Mouse (Mus musculus): Measurements from ENCODE around the gene Adra2b.

Gene Adra2b

GRCm38 (mm10) chr2:127338833-127339232 lies 24.2 kb upstream of the Adra2b start:
- DNase-seq (ENCODE audit: low spot score in 2 of 2) = peak; percentile 39 to 69

DNA sequence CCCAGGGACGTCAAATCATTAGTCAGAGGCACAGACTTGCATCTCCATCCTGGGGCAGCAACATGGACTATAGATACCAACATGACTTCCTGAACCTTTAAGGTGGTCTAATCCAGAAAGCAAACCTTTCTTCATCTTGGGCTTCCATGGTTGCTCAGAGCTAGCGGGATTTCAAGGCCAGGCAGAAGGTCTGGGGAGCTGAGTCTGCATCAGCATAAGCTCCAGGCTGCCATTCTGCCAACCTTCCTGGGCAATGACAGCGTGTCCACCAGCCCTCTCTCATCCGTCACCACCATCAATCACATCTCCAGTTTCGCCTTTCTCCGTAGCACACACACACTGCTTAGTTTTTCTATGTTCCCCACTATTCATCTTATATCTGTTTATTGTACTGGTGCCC lies 23.7 kb upstream of the Adra2b start:
- peak in 1 of 2 experiments; percentile 58 for DNase-seq (ENCODE audit: low spot score in 2 of 2)

DNA sequence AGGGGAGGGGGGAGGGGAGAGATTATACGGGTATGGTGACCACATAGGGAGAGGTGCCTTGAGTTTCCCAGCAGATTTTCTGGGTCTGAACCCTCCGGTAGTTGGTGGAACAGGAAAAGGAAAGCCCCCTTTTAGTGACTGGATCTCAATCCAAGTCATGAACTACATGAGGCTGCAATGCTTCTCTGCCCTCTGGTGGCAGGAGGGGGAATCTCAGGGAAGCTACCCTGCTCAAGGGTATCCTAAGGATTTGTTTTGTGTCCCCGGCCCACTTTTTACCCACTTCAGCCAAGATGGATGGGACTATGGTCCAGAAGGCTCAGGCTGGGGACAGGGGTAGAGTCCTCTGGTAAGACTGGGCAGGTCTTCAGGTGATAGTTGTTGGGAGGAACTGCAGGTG lies 21.8 kb upstream of the Adra2b start:
- DNase-seq (ENCODE audit: low spot score in 2 of 2) = peak; percentile 67 to 85

DNA sequence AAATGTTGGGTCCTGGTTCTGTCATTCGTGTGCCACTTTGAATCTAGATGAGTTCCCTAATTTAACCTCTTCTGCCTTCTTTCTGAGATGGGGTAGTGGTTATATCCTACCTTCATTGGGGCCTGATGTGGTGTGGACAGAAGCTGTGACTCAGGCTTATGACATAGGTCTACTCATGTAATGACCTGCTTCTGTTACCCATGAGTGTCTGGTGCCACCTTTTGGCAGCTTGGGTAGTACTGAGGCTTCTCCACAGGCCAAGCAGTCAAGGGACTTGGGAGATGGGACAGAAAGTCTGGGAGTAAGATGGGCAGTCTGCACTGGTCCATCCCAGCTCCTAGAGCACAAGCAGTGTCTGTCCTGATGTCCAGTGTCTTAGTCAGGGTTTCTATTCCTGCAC lies 16.7 kb upstream of the Adra2b start:
- no peak for DNase-seq (ENCODE audit: low spot score in 2 of 2)

- no peak for DNase-seq (ENCODE audit: low spot score in 2 of 2)
Measured at GRCm38 (mm10) chr2:127347147-127347985, 15.6 kb upstream of the Adra2b start.

GRCm38 (mm10) chr2:127353881-127354280 lies 9.1 kb upstream of the Adra2b start:
- DNase-seq (ENCODE audit: low spot score in 2 of 2) = no peak

DNA sequence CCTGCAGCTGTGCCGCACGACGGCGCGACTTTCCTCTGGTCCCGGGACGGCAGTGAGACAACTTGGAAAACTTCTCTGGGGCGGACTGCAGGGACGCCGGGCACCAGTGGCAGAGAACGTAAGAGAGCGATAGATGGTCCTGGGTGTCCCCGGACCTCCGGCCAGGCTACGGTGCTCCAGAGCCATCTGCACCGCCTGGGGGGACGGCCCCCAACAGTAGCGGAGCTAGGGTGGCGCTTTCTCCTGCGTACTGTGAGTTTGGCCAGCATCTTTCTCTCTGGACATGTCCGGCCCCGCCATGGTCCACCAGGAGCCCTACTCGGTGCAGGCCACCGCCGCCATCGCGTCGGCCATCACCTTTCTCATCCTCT lies 259 bp downstream of the Adra2b start:
- no peak for DNase-seq (ENCODE audit: low spot score in 2 of 2)

GRCm38 (mm10) chr2:127363696-127364095 lies 688 bp downstream of the Adra2b start:
- DNase-seq (ENCODE audit: low spot score in 2 of 2) = no peak

GRCm38 (mm10) chr2:127364452-127364851 lies 1.4 kb downstream of the Adra2b start:
- no peak for DNase-seq (ENCODE audit: low spot score in 2 of 2)

DNA sequence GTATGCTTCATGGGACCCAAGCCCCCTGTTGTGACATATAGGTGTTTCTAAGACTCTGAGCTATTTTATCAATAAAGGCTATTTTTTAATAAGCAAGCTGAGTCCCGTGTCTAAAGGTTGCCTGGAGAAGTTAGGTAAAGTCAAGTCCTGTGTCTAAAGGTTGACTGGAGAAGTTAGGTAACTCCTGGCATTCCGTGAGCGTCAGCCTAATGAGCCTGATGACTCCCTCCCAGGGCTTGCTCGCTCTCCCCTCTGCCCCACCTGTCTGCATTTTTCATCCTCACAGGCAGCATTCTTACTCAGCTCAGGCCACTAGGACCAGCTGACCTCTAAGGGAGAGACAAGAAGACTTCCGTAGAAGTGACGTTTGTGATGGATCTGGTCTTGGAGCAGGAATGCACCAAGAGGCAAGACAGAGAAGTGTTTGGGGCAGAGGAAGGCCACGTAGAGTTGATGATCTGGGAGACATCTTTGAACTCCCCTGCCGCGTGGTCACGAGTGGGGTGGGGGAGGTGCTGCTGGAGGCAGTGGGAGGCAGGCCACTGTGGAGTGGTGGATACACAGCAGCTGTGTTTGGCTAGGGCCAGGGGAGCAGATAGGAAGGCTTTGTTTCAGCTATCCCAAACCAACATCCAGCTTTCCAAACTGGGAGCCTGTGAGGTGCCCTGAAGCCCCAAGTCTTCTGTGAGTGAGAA lies 4.3 kb downstream of the Adra2b start:
- DNase-seq (ENCODE audit: low spot score in 2 of 2) = no peak

DNA sequence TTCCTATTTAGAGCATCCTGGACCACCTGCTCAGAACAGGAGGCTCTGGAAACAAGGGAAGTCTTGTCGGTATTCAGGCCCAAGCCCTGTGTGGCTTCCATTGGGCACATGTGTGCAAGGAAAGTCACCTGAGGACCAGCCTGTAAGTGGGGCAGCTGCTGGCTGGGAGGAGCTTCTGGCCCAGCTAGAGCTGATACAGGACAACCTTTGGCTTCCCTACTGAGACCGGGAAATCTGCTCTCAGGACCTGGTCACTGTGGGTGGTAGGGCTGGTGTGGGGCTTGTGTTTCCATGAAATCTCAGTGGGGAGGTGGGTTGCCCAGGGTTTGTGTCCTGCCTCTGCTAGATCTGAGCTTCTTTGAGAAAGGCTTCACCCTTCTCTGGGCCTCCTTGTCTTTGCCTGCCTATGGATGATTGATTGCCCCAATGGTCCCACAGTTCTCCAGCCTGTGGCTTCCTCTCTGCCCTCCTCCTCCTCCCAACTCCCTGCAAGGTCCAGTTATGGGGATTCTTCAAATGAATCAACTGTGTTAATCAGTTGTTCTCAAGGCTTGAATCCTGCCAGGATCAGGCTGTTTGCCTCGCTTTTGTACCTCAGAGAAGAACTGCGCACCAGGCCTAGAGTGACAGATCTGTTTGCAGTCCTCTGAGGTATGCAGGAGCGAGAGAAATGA lies 6.8 kb downstream of the Adra2b start:
- DNase-seq (ENCODE audit: low spot score in 2 of 2) = no peak

- DNase-seq (ENCODE audit: low spot score in 2 of 2) = peak; percentile 60 to 71
Measured at GRCm38 (mm10) chr2:127370561-127371483, 7.8 kb downstream of the Adra2b start.

DNA sequence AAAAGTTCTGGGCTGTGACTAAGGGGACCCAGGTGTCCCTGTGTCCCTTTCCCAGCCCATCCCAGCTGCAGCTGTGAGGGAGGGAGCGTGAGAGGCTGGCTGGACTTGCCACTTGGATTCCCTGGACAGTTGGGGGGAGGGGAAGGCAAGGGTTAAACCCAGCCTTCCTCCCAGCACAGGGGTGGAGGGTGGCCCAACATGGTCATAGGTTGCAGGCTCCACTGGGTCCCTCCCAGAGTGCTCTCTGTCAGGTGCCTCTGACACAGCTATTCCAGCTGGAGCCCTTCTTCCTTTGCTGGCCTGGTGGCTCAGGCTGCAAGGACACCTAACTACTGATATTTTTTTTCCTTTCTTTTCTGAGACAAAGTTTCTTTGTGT lies 8.5 kb downstream of the Adra2b start:
- peak in 1 of 2 experiments; percentile 34 for DNase-seq (ENCODE audit: low spot score in 2 of 2)

GRCm38 (mm10) chr2:127372082-127372481 lies 9.1 kb downstream of the Adra2b start:
- no peak for DNase-seq (ENCODE audit: low spot score in 2 of 2)

- no peak for DNase-seq (ENCODE audit: low spot score in 2 of 2)
Measured at GRCm38 (mm10) chr2:127374131-127374530, 11.1 kb downstream of the Adra2b start.

DNA sequence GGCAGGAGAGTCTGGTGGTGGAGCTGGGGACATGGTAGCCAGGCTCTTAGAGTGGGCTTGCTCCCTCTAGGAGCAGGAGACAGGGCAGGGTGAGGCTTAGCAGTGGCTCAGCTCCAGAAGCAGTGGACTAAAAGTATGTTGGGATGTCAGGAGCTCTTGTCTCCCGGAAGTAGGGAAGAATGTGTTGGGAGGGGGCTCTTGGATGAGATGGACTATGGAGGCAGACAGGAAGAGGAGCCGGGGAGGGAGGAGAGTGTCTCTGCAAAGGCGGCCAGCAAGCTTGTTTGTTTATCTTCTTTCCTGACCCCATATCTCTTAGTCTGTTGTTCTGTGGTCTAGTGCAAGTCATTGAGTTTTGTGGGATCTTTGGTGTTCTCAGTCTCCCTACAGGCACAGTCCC lies 12.1 kb downstream of the Adra2b start:
- no peak for DNase-seq (ENCODE audit: low spot score in 2 of 2)

DNA sequence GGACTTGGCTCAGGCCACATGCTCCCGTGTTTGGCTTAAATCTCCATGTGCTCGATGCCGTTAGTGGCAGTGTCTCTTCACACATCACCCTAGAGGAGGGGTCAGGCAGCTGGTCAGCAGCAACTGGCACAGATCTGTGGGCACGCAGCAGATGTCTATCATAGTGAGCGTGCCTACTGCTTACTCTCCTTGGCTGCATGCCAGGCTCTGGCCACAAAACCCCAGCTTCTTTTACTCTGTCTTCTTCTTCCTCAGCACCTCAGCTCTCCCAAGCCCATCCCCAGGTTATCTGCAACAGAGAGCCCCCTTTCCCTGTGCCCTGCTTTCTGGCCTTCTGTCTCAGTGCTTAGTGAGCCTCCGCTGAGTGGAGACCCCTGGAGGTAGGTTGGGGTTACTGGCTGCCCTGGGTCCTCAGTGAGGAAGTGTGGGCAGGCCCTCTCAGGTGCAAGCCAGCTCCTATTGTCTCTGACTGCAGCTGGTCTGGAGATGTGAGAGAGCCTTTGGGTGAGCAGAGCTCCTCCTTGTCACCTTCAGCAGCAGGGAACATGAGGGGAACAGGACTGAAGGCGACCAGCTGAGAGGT lies 12.8 kb downstream of the Adra2b start:
- peak; percentile 44 to 74 for DNase-seq (ENCODE audit: low spot score in 2 of 2)

DNA sequence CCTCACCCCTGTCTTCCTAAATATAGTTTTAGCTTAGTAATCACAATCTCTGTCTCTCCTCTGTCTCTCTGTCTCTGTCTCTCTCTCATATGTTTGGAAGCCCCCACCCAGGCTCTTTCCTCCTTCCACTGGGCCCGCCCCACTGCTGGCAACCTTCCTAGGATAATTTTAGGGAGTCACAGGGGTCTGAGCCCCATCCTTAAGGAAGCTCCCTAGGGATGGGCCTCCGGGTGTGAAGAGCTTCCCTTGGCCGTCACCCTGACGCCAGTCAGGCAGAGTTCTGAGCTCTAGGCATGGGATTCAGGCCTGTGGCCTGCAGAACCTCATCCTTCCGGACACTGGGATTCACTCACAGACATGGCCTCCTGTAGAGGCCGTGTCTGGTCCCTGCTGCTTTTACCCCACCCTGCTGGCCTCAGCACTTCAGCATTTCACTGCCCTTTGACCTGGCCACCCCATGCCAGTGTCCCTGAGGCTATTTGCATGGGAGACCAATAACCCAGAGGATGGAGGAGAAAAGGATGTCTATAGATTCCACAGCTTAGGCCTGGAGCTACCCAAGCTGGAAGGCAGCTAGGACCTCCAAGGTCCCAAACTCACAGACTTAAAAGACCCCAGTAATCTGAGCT lies 13.5 kb downstream of the Adra2b start:
- DNase-seq (ENCODE audit: low spot score in 2 of 2) = no peak

GRCm38 (mm10) chr2:127377942-127378610 lies 15.1 kb downstream of the Adra2b start:
- DNase-seq (ENCODE audit: low spot score in 2 of 2) = no peak

GRCm38 (mm10) chr2:127378611-127378990 lies 15.6 kb downstream of the Adra2b start:
- no peak for DNase-seq (ENCODE audit: low spot score in 2 of 2)
